Mouse (Mus musculus) forebrain, embryonic 10.5 days (tissue): ENCODE measurements around the gene Mthfr. TPM values are rescaled to one million over a fixed set of nuclear protein-coding genes. Genes with fewer than 3 reads are reported as not detected.

Experiments used
- polyA plus RNA-seq: library from polyadenylated mRNA; unstranded; fragments of >200 nt; fragmentation: Nextera tagmentation; extraction: Ambion mirVana; gene quantifications from 2 replicates; pipeline ENCODE4 v1.2.1, GENCODE M21; 2016

Gene Mthfr
- polyA plus RNA-seq, 1 experiment from 2014 or later = 30.1 TPM

Other genes with a start within 250 kb of the Mthfr start
- gene Zfp984, start 229.3 kb upstream of the Mthfr start, polyA plus RNA-seq = 8.2 and 8.4 TPM in 2 replicates
- gene Zfp933, start 190.7 kb upstream of the Mthfr start, polyA plus RNA-seq = 4.7 and 6.0 TPM in 2 replicates
- 70.1 and 73.4 TPM in 2 replicates for gene Miip, start 170.3 kb upstream of the Mthfr start, polyA plus RNA-seq
- gene Fv1, start 170.1 kb upstream of the Mthfr start, polyA plus RNA-seq = 15.4 and 16.4 TPM in 2 replicates
- gene Mfn2, start 134.4 kb upstream of the Mthfr start, polyA plus RNA-seq = 42.9 and 43.4 TPM in 2 replicates
- 20.9 and 23.0 TPM in 2 replicates for gene Plod1, start 102.3 kb upstream of the Mthfr start, polyA plus RNA-seq
- gene 2510039O18Rik, start 98.2 kb upstream of the Mthfr start, polyA plus RNA-seq = 9.0 and 9.2 TPM in 2 replicates
- gene Nppb, start 53.3 kb upstream of the Mthfr start, polyA plus RNA-seq = not detected in 2 replicates
- 0.31 TPM in 1 of 2 replicates, not detected in the other for gene Nppa, start 38.4 kb upstream of the Mthfr start, polyA plus RNA-seq
- 13.4 and 14.2 TPM in 2 replicates for gene Clcn6, start 256 bp upstream of the Mthfr start, polyA plus RNA-seq
- gene Agtrap, start 49.0 kb downstream of the Mthfr start, polyA plus RNA-seq = 19.4 TPM in 2 replicates
- 61.8 and 64.5 TPM in 2 replicates for gene Mad2l2, start 91.3 kb downstream of the Mthfr start, polyA plus RNA-seq
- 1.6 and 2.2 TPM in 2 replicates for gene Draxin, start 91.6 kb downstream of the Mthfr start, polyA plus RNA-seq
- 8.4 and 10.4 TPM in 2 replicates for gene Fbxo6, start 113.1 kb downstream of the Mthfr start, polyA plus RNA-seq
- 33.4 and 34.4 TPM in 2 replicates for gene Fbxo44, start 121.4 kb downstream of the Mthfr start, polyA plus RNA-seq
- gene Fbxo2, start 121.5 kb downstream of the Mthfr start, polyA plus RNA-seq = 0.97 and 1.4 TPM in 2 replicates
- gene Disp3, start 248.9 kb downstream of the Mthfr start, polyA plus RNA-seq = 1.2 and 2.1 TPM in 2 replicates